Mouse (Mus musculus) CH12.LX (cell line): ENCODE data around the gene Yipf7. TPM values are rescaled to one million over a fixed set of nuclear protein-coding genes. Genes with fewer than 3 reads are reported as not detected.

ENCODE experiments used
- DNase-seq: peaks from one replicate; pipeline ENCODE4 v3.0.0-alpha.2; 2013; ENCODE audit errors: extremely low read depth
- H3K27ac ChIP-seq: 2 replicates; pipeline ENCODE4 v1.5.1; 2012; ENCODE audit warnings: low read depth, mild to moderate bottlenecking, control low read depth, moderate library complexity; ENCODE audit not compliant: insufficient read depth
- H3K27me3 ChIP-seq: replicated peaks from 2 replicates; pipeline ENCODE3; 2012; ENCODE audit warnings: inconsistent platforms
- H3K36me3 ChIP-seq, 2 experiments: replicated peaks in 1 of 2; 2 replicates each; pipeline versions ENCODE3 to v1.6.1; 2012; ENCODE audit warnings: inconsistent platforms in 1 of 2, low read length in 1 of 2, mild to moderate bottlenecking in 1 of 2, mixed read lengths in 1 of 2, moderate library complexity in 1 of 2; ENCODE audit not compliant: control insufficient read depth in 1 of 2, insufficient read depth in 1 of 2
- H3K4me1 ChIP-seq, 2 experiments: 2 replicates each; pipeline ENCODE4 v1.6.1; 2012; ENCODE audit warnings: inconsistent platforms in 1 of 2, moderate library complexity in 1 of 2; ENCODE audit not compliant: insufficient read depth in 2 of 2, control insufficient read depth in 1 of 2
- H3K4me2 ChIP-seq: 2 replicates; pipeline ENCODE4 v1.6.1; 2012; ENCODE audit warnings: low read depth, mild to moderate bottlenecking, control low read depth; ENCODE audit not compliant: poor library complexity, insufficient read depth, severe bottlenecking
- H3K4me3 ChIP-seq, 3 experiments: fragments of 150-350 bp in 1 of 3; sonication (generic) in 1 of 3; replicated peaks in 1 of 3; 2 replicates each; pipeline versions ENCODE3 to v1.5.1; 2011 to 2012; ENCODE audit warnings: low read depth in 2 of 3, low read length in 2 of 3, mild to moderate bottlenecking in 2 of 3, moderate library complexity in 2 of 3, control low read depth in 1 of 3, improper control_type of control experiment in 1 of 3, inconsistent platforms in 1 of 3, mixed read lengths in 1 of 3; ENCODE audit not compliant: poor library complexity in 1 of 3
- H3K79me2 ChIP-seq: replicated peaks from 2 replicates; pipeline ENCODE4 v1.6.1; 2012; ENCODE audit warnings: mild to moderate bottlenecking, moderate library complexity; ENCODE audit not compliant: control insufficient read depth, poor library complexity, insufficient read depth, severe bottlenecking; ENCODE audit errors: extremely low read depth
- H3K9ac ChIP-seq: 2 replicates; pipeline ENCODE4 v1.6.1; 2012; ENCODE audit warnings: low read depth, mild to moderate bottlenecking, control low read depth, moderate library complexity; ENCODE audit not compliant: insufficient read depth
- H3K9me3 ChIP-seq: replicated peaks from 2 replicates; pipeline ENCODE3; 2012; ENCODE audit warnings: low read length, inconsistent platforms, mixed read lengths
- CHD1 ChIP-seq: IDR thresholded peaks from 2 replicates; pipeline ENCODE4 v1.6.1; 2012; ENCODE audit warnings: low read depth, low read length, improper control_type of control experiment, inconsistent platforms
- CTCF ChIP-seq, 2 experiments: IDR thresholded peaks in 1 of 2; conservative IDR thresholded peaks in 1 of 2; 2 replicates each; pipeline ENCODE4 v1.5.1; 2011 to 2012; ENCODE audit warnings: low read depth in 2 of 2, low read length in 2 of 2, improper control_type of control experiment in 1 of 2, inconsistent platforms in 1 of 2, mild to moderate bottlenecking in 1 of 2, moderate library complexity in 1 of 2
- ELF1 ChIP-seq: IDR thresholded peaks from 2 replicates; pipeline ENCODE4 v1.6.1; 2014; ENCODE audit warnings: low read depth, mild to moderate bottlenecking, inconsistent platforms, low read length, improper control_type of control experiment
- EP300 ChIP-seq: IDR thresholded peaks from 2 replicates; pipeline ENCODE4 v1.6.1; 2011; ENCODE audit warnings: low read length, improper control_type of control experiment
- GABPA ChIP-seq: IDR thresholded peaks from 2 replicates; pipeline ENCODE4 v1.6.1; 2012; ENCODE audit warnings: low read depth, low read length, improper control_type of control experiment, inconsistent platforms; ENCODE audit not compliant: insufficient replicate concordance
- HCFC1 ChIP-seq: IDR thresholded peaks from 2 replicates; pipeline ENCODE4 v1.6.1; 2012; ENCODE audit warnings: low read depth, mild to moderate bottlenecking, inconsistent platforms, low read length, improper control_type of control experiment
- IRF4 ChIP-seq: IDR thresholded peaks from 2 replicates; pipeline ENCODE4 v1.6.1; 2014; ENCODE audit warnings: low read depth, mild to moderate bottlenecking, inconsistent platforms, low read length, improper control_type of control experiment
- MYC ChIP-seq: IDR thresholded peaks from 2 replicates; pipeline ENCODE4 v1.6.1; 2011; ENCODE audit warnings: low read depth, mild to moderate bottlenecking, improper control_type of control experiment, low read length
- NELFE ChIP-seq: IDR thresholded peaks from 2 replicates; pipeline ENCODE4 v1.6.1; 2011; ENCODE audit warnings: low read depth, low read length, improper control_type of control experiment
- NRF1 ChIP-seq: IDR thresholded peaks from 2 replicates; pipeline ENCODE4 v1.6.1; 2014; ENCODE audit warnings: low read depth, mild to moderate bottlenecking, inconsistent platforms, low read length, improper control_type of control experiment, moderate library complexity
- PAX5 ChIP-seq: IDR thresholded peaks from 2 replicates; pipeline ENCODE4 v1.6.1; 2012; ENCODE audit warnings: low read length, inconsistent platforms, mixed read lengths
- POLR2A ChIP-seq: IDR thresholded peaks from 2 replicates; pipeline ENCODE4 v1.6.1; 2011; ENCODE audit warnings: low read depth, mild to moderate bottlenecking, improper control_type of control experiment, low read length
- RAD21 ChIP-seq: IDR thresholded peaks from 2 replicates; pipeline ENCODE4 v1.6.1; 2011; ENCODE audit warnings: low read depth, mild to moderate bottlenecking, low read length, improper control_type of control experiment, moderate library complexity
- SIN3A ChIP-seq: IDR thresholded peaks from 2 replicates; pipeline ENCODE4 v1.6.1; 2012; ENCODE audit warnings: low read length, improper control_type of control experiment, inconsistent platforms
- SMC3 ChIP-seq: IDR thresholded peaks from 2 replicates; pipeline ENCODE4 v1.6.1; 2011; ENCODE audit warnings: low read depth, low read length, improper control_type of control experiment
- TBP ChIP-seq: conservative IDR thresholded peaks from 2 replicates; pipeline ENCODE4 v1.6.1; 2011; ENCODE audit warnings: low read depth, low read length, improper control_type of control experiment
- USF1 ChIP-seq: IDR thresholded peaks from 2 replicates; pipeline ENCODE4 v1.6.1; 2014; ENCODE audit warnings: low read depth, mild to moderate bottlenecking, inconsistent platforms, low read length, improper control_type of control experiment
- dilution Hi-C: fragments of 300-500 bp; cut with MboI; formaldehyde crosslinking; loops from 2 replicates; pipeline ENCODE4 v1.14.3; 2020; ENCODE audit warnings: low sequenced_read_pairs; ENCODE audit not compliant: extremely low pct_unique_long_range_greater_than_20kb, extremely low pct_ligation_motif_present
- in situ Hi-C: fragments of 300-500 bp; cut with MboI; formaldehyde crosslinking; loops from 3 replicates; pipeline ENCODE4 v1.14.3; 2019; ENCODE audit warnings: low sequenced_read_pairs, low pct_ligation_motif_present, low pct_unique_long_range_greater_than_20kb, mixed read lengths
- polyA plus RNA-seq: library from polyadenylated mRNA; unstranded; fragments of >175 nt; gene quantifications from 2 replicates; pipeline ENCODE4 v1.2.1, GENCODE M21; 2012; ENCODE audit warnings: low read depth; ENCODE audit not compliant: insufficient read length
- total RNA-seq, 2 experiments: library from RNA; depleted of rRNA; stranded (reverse); fragments of 300-350 nt in 1 of 2; fragments of >200 nt in 1 of 2; gene quantifications; 2 replicates each; pipeline ENCODE4 v1.2.3; 2012 to 2014

Gene Yipf7
- total and polyA plus RNA-seq, 3 experiments = not detected

- no peaks in the 10 kb centered on the region for H3K9me3 ChIP-seq
- H3K4me1 ChIP-seq = no peaks in the 10 kb centered on the region
- no peak overlapping the region for H3K4me2 ChIP-seq
- H3K36me3 ChIP-seq = no peaks in the 10 kb centered on the region
- in situ Hi-C loops = loop anchor here (25.0 kb wide), 1 partner anchor 1262 kb away; no protein-coding TSS in a partner anchor
- H3K27ac ChIP-seq = no peak overlapping the region
- TF ChIP-seq IRF4 (no peak), ELF1 (no peak), USF1 (no peak)
- H3K27me3 ChIP-seq = no peaks in the 10 kb centered on the region
- H3K9ac ChIP-seq = no peak overlapping the region
- dilution Hi-C loops = no loop called here
- no peaks in the 10 kb centered on the region for H3K79me2 ChIP-seq
- H3K4me3 ChIP-seq = no peak overlapping the region
- no peak for DNase-seq
Observed at GRCm38 (mm10) chr5:69523944-69524343, 18.5 kb downstream of the Yipf7 start.

- Histone ChIP-seq H3K36me3 (no peaks in the 10 kb centered on the region), H3K9me3 (no peaks in the 10 kb centered on the region), H3K27me3 (no peaks in the 10 kb centered on the region), H3K27ac (no peak overlapping the region), H3K4me1 (no peaks in the 10 kb centered on the region), H3K9ac (peak overlapping the region; percentile 79), H3K79me2 (no peaks in the 10 kb centered on the region), H3K4me2 (peak overlapping the region; percentile 50; the same call in 1 of the 2 replicates), H3K4me3 (peak overlapping the region; percentile 16 to 51 (median 46))
- in situ Hi-C loops (loop anchor here (25.0 kb wide), 1 partner anchor 1260 kb away; no protein-coding TSS in a partner anchor), dilution Hi-C loops (no loop called here)
- DNase-seq = peak; percentile 44
- no peak for TF ChIP-seq GABPA
- TF ChIP-seq TBP = peak; percentile 77
- TF ChIP-seq CHD1 = peak; percentile 47; the same call in 1 of the 2 replicates
- peak; percentile 47 for TF ChIP-seq POLR2A
- no peak for TF ChIP-seq PAX5
- TF ChIP-seq NELFE = 0 out of 2 replicates have a peak, but pooled peaks have one; percentile 17
- 0 out of 2 replicates have a peak, but pooled peaks have one; percentile 23 for TF ChIP-seq IRF4
- no peak for TF ChIP-seq NRF1
- 0 out of 2 replicates have a peak, but pooled peaks have one; percentile 35 for TF ChIP-seq SIN3A
- no peak for TF ChIP-seq EP300
Observed at GRCm38 (mm10) chr5:69522064-69522463, 20.4 kb downstream of the Yipf7 start.

GRCm38 (mm10) chr5:69520661-69521278 is 21.7 kb downstream of the Yipf7 start:
- no peaks in the 10 kb centered on the region for H3K9me3 ChIP-seq
- H3K27ac ChIP-seq = no peak overlapping the region
- no peak overlapping the region for H3K9ac ChIP-seq
- H3K4me1 ChIP-seq = no peaks in the 10 kb centered on the region
- no peak overlapping the region for H3K4me3 ChIP-seq
- no peak overlapping the region for H3K4me2 ChIP-seq
- no peaks in the 10 kb centered on the region for H3K79me2 ChIP-seq
- peak; percentile 83 for DNase-seq
- no peaks in the 10 kb centered on the region for H3K27me3 ChIP-seq
- TF ChIP-seq MYC = no peak
- TF ChIP-seq RAD21 = peak; percentile 67
- TF ChIP-seq SMC3 = peak; percentile 69
- peak; percentile 45 to 74 for TF ChIP-seq CTCF (conservative IDR thresholded peaks at IDR 0.05 in 1 of 2, IDR thresholded peaks at IDR 0.05 in 1 of 2; ENCODE audit: low read depth in 2 of 2, low read length in 2 of 2)
- TF ChIP-seq HCFC1 = no peak
- H3K36me3 ChIP-seq = no peaks in the 10 kb centered on the region
- in situ Hi-C loops = loop anchor here (25.0 kb wide), 1 partner anchor 1258 kb away; no protein-coding TSS in a partner anchor
- dilution Hi-C loops = no loop called here
